11 mouse cellular contexts compared by ENCODE assay signal in genomic region chr3:40368421-40368820, GRCm38 (mm10).
"Had no signal": no experiment of that assay in that cellular context is flagged by ENCODE, and none has a peak within 500 bp of the region (broad histone marks: within the 10 kb centered on the region; RNA-seq: fewer than 3 reads in every experiment).

No protein-coding gene starts in this region.

- H3K9me3 ChIP-seq: limb, embryonic 13.5 days; neural tube, embryonic 12.5 days had no signal

- H3K36me3 ChIP-seq: limb, embryonic 13.5 days; neural tube, embryonic 12.5 days had no signal

- H3K4me2 ChIP-seq: limb, embryonic 13.5 days; neural tube, embryonic 12.5 days had no signal

- DNase-seq: layer of hippocampus, adult 9-11 months; layer of hippocampus, postnatal 36 days; lung, adult 18-20 months; lung, postnatal 36 days; midbrain, embryonic 14.5 days; spleen, adult 18-20 months; thymus, adult 18-20 months; thymus, postnatal 14 days had no signal

- H3K27me3 ChIP-seq: limb, embryonic 13.5 days; neural tube, embryonic 12.5 days had no signal

- H3K9ac ChIP-seq: limb, embryonic 13.5 days; liver, embryonic 14.5 days; neural tube, embryonic 12.5 days had no signal

- H3K4me1 ChIP-seq: limb, embryonic 13.5 days had no signal

- H3K27ac ChIP-seq: limb, embryonic 13.5 days; liver, embryonic 14.5 days; neural tube, embryonic 12.5 days had no signal

- H3K4me3 ChIP-seq: limb, embryonic 13.5 days; neural tube, embryonic 12.5 days had no signal
